Mouse (Mus musculus) midbrain, embryonic 13.5 days (tissue): ENCODE data around the gene Kctd15. TPM values are rescaled to one million over a fixed set of nuclear protein-coding genes. Genes with fewer than 3 reads are reported as not detected.

ENCODE experiments used
- ATAC-seq: fragments of 200-750 bp; cut with Nextera tagmentation; 2 replicates; pipeline ENCODE4 v1.8.0; 2017; ENCODE audit warnings: mild to moderate bottlenecking, moderate TSS enrichment, moderate library complexity
- H3K27ac ChIP-seq: fragments of 300-500 bp; sonication (generic); 2 replicates; pipeline ENCODE4 v1.5.1; 2015; ENCODE audit warnings: inconsistent platforms, mild to moderate bottlenecking, moderate library complexity
- H3K27me3 ChIP-seq: fragments of 300-500 bp; sonication (generic); 2 replicates; pipeline ENCODE4 v1.6.1; 2015; ENCODE audit warnings: mild to moderate bottlenecking, inconsistent platforms
- H3K36me3 ChIP-seq: fragments of 300-500 bp; sonication (generic); 2 replicates; pipeline ENCODE4 v1.6.1; 2015; ENCODE audit warnings: mild to moderate bottlenecking, inconsistent platforms
- H3K4me1 ChIP-seq: fragments of 300-500 bp; sonication (generic); replicated peaks from 2 replicates; pipeline ENCODE4 v1.6.1; 2015; ENCODE audit warnings: inconsistent platforms
- H3K4me2 ChIP-seq: fragments of 300-500 bp; sonication (generic); replicated peaks from 2 replicates; pipeline ENCODE4 v1.6.1; 2015; ENCODE audit warnings: moderate library complexity, mild to moderate bottlenecking, inconsistent platforms
- H3K4me3 ChIP-seq: fragments of 300-500 bp; sonication (generic); replicated peaks from 2 replicates; pipeline ENCODE4 v1.5.1; 2015; ENCODE audit warnings: mild to moderate bottlenecking, inconsistent platforms
- H3K9ac ChIP-seq: fragments of 300-500 bp; sonication (generic); replicated peaks from 2 replicates; pipeline ENCODE4 v1.6.1; 2015; ENCODE audit warnings: mild to moderate bottlenecking, inconsistent platforms
- H3K9me3 ChIP-seq: fragments of 300-500 bp; sonication (generic); 2 replicates; pipeline ENCODE4 v1.6.1; 2016; ENCODE audit warnings: mild to moderate bottlenecking, inconsistent platforms
- WGBS: fragments of 180-500 bp; shearing (Covaris S2); methylation state at CpG from one replicate; pipeline ENCODE4 v1.1.7; 2015; 5-methylcytosine and 5-hydroxymethylcytosine counted together
- polyA plus RNA-seq: library from polyadenylated mRNA; unstranded; fragments of >200 nt; fragmentation: Nextera tagmentation; extraction: Ambion mirVana; gene quantifications from 2 replicates; pipeline ENCODE4 v1.2.1, GENCODE M21; 2015

The Kctd15 gene
- polyA plus RNA-seq, 1 experiment from 2014 or later = 42.8 TPM

- Histone ChIP-seq H3K9me3 (no peaks in the 10 kb centered on the region), H3K4me2 (no peak overlapping the region), H3K4me3 (no peak overlapping the region), H3K36me3 (no peaks in the 10 kb centered on the region), H3K27ac (peak overlapping the region; percentile 25; the same call in 1 of the 2 replicates), H3K4me1 (peaks cover 12% of the 10 kb centered on the region), H3K9ac (0 out of 2 replicates have a peak overlapping the region, but pooled peaks have one; percentile 19), H3K27me3 (no peaks in the 10 kb centered on the region)
- 5% methylated on average over 5 of the region's 5 CpGs for WGBS
- no peak for ATAC-seq
Measured at GRCm38 (mm10) chr7:34662227-34662626, 5.7 kb upstream of the Kctd15 start.

DNA sequence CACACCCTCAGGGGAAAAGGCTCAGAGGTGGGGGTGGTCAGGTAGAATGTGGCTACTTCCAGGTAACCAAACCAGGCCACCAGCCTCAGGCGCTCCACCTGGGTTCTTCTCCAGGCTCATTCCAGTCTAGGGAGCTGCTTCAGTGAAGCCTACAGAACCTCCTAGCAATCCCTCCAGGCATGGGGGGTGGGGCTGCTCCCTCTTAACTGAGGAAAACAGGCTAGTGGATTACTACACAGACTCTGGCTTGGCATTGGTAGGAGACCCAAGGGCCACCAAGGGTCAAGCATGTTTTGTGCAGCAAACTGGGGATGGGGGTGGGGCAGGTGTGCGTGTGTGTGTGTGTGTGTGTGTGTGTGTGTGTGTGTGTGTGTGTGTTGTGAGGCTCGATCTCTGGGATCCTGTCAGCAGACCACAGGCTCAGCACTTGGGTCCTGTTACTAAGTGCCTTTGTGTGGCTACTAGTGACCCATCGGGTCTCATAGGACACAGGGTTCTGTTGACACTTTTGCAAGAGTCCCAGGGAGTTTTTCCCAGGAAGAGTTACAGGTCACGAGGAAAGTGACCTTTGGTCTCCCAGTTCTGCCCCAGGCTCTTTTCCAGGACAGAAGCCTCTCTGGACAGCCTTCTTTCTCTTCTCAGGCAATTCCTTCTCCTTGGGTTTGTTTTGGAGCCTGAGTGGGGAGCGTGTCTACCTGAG, 3.0 kb upstream of the Kctd15 start:
- no peaks in the 10 kb centered on the region for H3K9me3 ChIP-seq
- H3K4me1 ChIP-seq = peaks cover 22% of the 10 kb centered on the region
- H3K36me3 ChIP-seq = no peaks in the 10 kb centered on the region
- ATAC-seq = no peak
- 69% methylated on average over 6 of the region's 6 CpGs for WGBS
- no peak overlapping the region for H3K27ac ChIP-seq
- H3K4me2 ChIP-seq = no peak overlapping the region
- H3K9ac ChIP-seq = no peak overlapping the region
- no peaks in the 10 kb centered on the region for H3K27me3 ChIP-seq
- H3K4me3 ChIP-seq = no peak overlapping the region

DNA sequence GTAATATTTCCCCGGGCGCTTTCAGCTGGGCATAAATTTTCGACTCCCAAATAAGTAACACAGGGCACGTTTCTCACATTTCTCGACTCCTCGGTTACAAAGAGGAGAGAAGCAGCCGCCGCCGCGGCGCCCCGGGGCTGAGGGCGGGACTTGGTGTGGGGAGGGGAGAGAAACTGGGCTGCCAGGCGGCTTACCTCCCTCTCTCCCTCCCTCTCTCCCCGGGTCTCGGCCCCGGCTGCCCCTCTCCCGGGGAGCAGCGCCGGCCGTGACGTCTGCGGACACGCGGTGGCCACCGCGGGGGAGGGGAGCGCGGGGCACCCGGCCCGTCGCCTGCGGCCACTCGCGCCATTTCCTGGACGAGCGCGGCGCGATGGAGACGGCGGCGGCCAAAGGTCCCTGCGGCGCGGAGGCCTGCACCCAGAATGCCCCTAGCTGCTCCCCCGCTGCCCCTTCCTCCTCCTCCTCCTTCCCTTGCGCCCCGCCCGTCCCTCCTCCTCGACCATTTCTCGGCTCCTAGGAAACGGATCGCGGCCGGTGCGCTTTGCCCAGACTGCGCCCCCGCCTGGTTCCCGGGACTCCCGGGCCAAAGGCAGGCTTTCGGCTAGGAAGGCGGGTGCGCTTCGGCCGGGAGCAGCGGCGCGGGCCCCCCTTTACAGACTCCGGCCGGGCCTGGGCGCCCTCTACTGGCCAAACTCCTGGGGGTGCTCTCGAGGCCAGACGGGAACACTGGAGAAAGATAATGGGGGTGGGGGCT, 1.3 kb downstream of the Kctd15 start:
- Histone ChIP-seq H3K4me3 (peak overlapping the region; percentile 78), H3K36me3 (no peaks in the 10 kb centered on the region), H3K4me2 (peak overlapping the region; percentile 68), H3K27me3 (no peaks in the 10 kb centered on the region), H3K9me3 (no peaks in the 10 kb centered on the region), H3K9ac (peak overlapping the region; percentile 95), H3K27ac (peak overlapping the region; percentile 100), H3K4me1 (peaks cover 35% of the 10 kb centered on the region)
- under 1% methylated on average over 53 of the region's 74 CpGs for WGBS
- ATAC-seq = peak; percentile 80

- peak overlapping the region; percentile 68 for H3K4me2 ChIP-seq
- peak; percentile 59 for ATAC-seq
- H3K27me3 ChIP-seq = no peaks in the 10 kb centered on the region
- H3K36me3 ChIP-seq = peaks cover 5% of the 10 kb centered on the region
- peaks cover 40% of the 10 kb centered on the region for H3K4me1 ChIP-seq
- H3K27ac ChIP-seq = peak overlapping the region; percentile 100
- WGBS = under 1% methylated on average over 54 of the region's 81 CpGs
- peak overlapping the region; percentile 95 for H3K9ac ChIP-seq
- peak overlapping the region; percentile 78 for H3K4me3 ChIP-seq
- H3K9me3 ChIP-seq = no peaks in the 10 kb centered on the region
Measured at GRCm38 (mm10) chr7:34654441-34655085, 2.0 kb downstream of the Kctd15 start.

DNA sequence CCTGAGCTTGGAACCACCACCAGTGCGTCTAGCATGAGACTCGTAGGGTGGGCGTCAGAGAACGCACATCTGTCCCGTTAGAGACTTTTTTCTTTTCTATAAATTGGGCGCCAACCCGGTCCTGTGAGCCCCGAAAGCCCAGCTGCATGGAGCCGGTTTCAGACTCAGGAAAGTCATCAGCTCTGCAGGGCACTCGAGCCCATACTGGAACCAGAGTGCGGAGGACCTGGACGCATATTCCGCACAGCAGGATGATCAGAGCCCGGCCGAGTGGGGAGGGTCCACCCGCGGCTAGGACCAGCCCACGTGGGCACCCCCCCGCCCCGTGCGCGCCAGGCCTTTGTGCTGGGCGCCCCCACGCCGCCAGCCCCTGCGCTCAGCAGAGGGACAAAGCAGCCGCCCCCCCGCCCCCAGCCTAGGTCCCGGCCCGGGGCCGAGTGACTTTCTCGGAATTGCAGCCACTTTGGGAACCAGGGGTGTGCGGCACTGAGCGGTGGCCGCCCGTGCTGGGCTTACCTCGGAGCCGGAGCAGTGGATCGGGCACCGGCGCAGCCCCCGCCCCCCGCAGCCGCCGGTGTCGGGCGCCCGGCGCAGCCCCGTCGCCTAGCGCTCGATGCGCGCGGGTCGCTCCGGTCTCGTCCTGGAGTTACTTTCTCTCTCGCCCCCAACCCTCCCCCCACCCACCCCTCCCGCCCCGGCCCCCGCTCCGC, 2.6 kb downstream of the Kctd15 start:
- H3K4me2 ChIP-seq = peak overlapping the region; percentile 68
- H3K27me3 ChIP-seq = no peaks in the 10 kb centered on the region
- H3K4me3 ChIP-seq = peak overlapping the region; percentile 78
- WGBS = under 1% methylated on average over 35 of the region's 64 CpGs
- peak overlapping the region; percentile 95 for H3K9ac ChIP-seq
- peaks cover 11% of the 10 kb centered on the region for H3K36me3 ChIP-seq
- ATAC-seq = peak; percentile 41
- no peaks in the 10 kb centered on the region for H3K9me3 ChIP-seq
- H3K27ac ChIP-seq = peak overlapping the region; percentile 100
- H3K4me1 ChIP-seq = peaks cover 47% of the 10 kb centered on the region

- no peaks in the 10 kb centered on the region for H3K9me3 ChIP-seq
- WGBS = under 1% methylated on average over 48 of the region's 48 CpGs
Measured at GRCm38 (mm10) chr7:34652751-34653502, 3.6 kb downstream of the Kctd15 start.

GRCm38 (mm10) chr7:34651381-34651780, 5.2 kb downstream of the Kctd15 start:
- peak overlapping the region; percentile 70 for H3K27ac ChIP-seq
- 34% methylated on average over 2 of the region's 2 CpGs for WGBS
- H3K27me3 ChIP-seq = no peaks in the 10 kb centered on the region
- peaks cover 35% of the 10 kb centered on the region for H3K36me3 ChIP-seq
- H3K4me2 ChIP-seq = peak overlapping the region; percentile 68
- H3K4me1 ChIP-seq = peaks cover 61% of the 10 kb centered on the region
- ATAC-seq = no peak
- peak overlapping the region; percentile 78 for H3K4me3 ChIP-seq
- peak overlapping the region; percentile 95 for H3K9ac ChIP-seq
- H3K9me3 ChIP-seq = no peaks in the 10 kb centered on the region

More at GRCm38 (mm10) chr7:34652751-34653502, 3.6 kb downstream of the Kctd15 start:
- Histone ChIP-seq H3K4me3 (peak overlapping the region; percentile 78), H3K36me3 (peaks cover 21% of the 10 kb centered on the region), H3K9ac (peak overlapping the region; percentile 95), H3K27me3 (no peaks in the 10 kb centered on the region), H3K4me2 (peak overlapping the region; percentile 68), H3K27ac (peak overlapping the region; percentile 100), H3K4me1 (peaks cover 56% of the 10 kb centered on the region)
- no peak for ATAC-seq

DNA sequence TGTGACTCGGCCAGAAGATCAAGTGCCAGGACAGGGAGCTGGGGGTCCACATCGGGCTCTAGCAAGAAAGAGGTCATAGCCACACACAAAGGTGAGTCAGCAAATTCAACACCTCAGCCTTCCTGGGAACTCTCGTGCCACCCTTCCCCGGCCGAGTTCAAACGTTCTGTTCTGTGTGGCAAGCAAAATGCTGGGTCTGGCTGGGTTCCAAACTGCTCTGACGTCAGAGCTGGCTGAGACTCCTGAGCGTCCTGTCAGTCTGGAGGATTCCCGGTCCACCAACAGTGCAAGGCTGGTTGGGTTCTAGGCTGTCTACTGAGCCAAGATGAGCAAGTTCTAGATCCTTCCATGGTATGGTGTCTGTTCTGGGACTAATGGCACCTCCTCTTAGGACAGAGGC, 9.5 kb downstream of the Kctd15 start:
- no peak overlapping the region for H3K4me3 ChIP-seq
- no peak overlapping the region for H3K4me2 ChIP-seq
- WGBS = 77% methylated on average over 9 of the region's 9 CpGs
- no peak overlapping the region for H3K27ac ChIP-seq
- ATAC-seq = no peak
- peaks cover 75% of the 10 kb centered on the region for H3K36me3 ChIP-seq
- no peak overlapping the region for H3K9ac ChIP-seq
- peaks cover 64% of the 10 kb centered on the region for H3K4me1 ChIP-seq
- H3K27me3 ChIP-seq = no peaks in the 10 kb centered on the region
- H3K9me3 ChIP-seq = no peaks in the 10 kb centered on the region

DNA sequence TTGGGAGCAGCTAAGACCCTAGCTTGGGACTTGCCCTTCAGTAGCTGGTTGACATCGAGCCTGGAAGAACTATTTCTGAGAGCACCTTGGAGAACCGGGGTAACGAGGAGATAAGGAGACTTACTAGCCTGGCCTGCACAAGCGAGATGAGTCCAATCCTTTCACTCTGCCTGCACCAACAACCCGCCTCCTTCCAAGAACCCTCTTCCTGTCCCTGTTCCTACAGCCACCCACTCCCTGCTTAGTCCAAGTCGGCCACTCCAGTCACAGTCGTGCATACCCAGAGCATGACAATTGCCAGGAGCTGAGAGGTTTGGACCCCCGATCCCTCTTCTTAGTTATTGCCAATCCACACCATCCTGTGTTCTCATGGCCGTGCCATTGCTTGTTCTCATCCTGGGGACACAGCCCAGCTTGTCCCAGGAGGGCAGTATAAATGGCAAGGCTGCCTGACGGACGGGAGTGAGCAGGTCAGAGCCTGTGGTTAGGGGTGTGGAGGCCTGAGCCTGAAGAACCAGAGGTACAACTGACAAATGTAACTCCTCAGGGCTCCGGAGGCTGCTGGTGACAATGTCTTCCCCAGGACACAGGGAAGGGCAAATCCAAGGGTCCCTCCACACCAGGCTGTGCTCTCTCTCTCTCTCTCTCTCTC, 10.3 kb downstream of the Kctd15 start:
- Histone ChIP-seq H3K27ac (no peak overlapping the region), H3K4me1 (peaks cover 62% of the 10 kb centered on the region), H3K36me3 (peaks cover 83% of the 10 kb centered on the region), H3K27me3 (no peaks in the 10 kb centered on the region), H3K9me3 (no peaks in the 10 kb centered on the region), H3K4me2 (no peak overlapping the region), H3K4me3 (no peak overlapping the region), H3K9ac (no peak overlapping the region)
- no peak for ATAC-seq
- 91% methylated on average over 12 of the region's 12 CpGs for WGBS

GRCm38 (mm10) chr7:34645623-34646022, 10.9 kb downstream of the Kctd15 start:
- Histone ChIP-seq H3K27ac (no peak overlapping the region), H3K27me3 (no peaks in the 10 kb centered on the region), H3K36me3 (peaks cover 90% of the 10 kb centered on the region), H3K4me1 (peaks cover 58% of the 10 kb centered on the region), H3K4me2 (no peak overlapping the region), H3K4me3 (no peak overlapping the region), H3K9me3 (no peaks in the 10 kb centered on the region), H3K9ac (no peak overlapping the region)
- 91% methylated on average over 2 of the region's 2 CpGs for WGBS
- ATAC-seq = no peak

GRCm38 (mm10) chr7:34644591-34644990, 11.9 kb downstream of the Kctd15 start:
- H3K27me3 ChIP-seq = no peaks in the 10 kb centered on the region
- H3K27ac ChIP-seq = no peak overlapping the region
- no peak overlapping the region for H3K9ac ChIP-seq
- H3K4me3 ChIP-seq = no peak overlapping the region
- no peak overlapping the region for H3K4me2 ChIP-seq
- H3K9me3 ChIP-seq = no peaks in the 10 kb centered on the region
- peaks cover 54% of the 10 kb centered on the region for H3K4me1 ChIP-seq
- 0 out of 2 replicates have a peak, but pooled peaks have one; percentile 6 for ATAC-seq
- WGBS = 70% methylated on average over 18 of the region's 18 CpGs
- H3K36me3 ChIP-seq = peaks cover 95% of the 10 kb centered on the region
